Mouse (Mus musculus): ENCODE measurements around the gene Pnmal2.

Pnmal2 gene

GRCm38 (mm10) chr7:16917447-16917846 lies 27.0 kb upstream of the Pnmal2 start:
- DNase-seq (ENCODE audit: low spot score in 2 of 2) = no peak

- peak; percentile 80 to 82 for DNase-seq (ENCODE audit: low spot score in 2 of 2)
These were observed 26.5 kb upstream of the Pnmal2 start for GRCm38 (mm10) chr7:16918014-16918413.

- no peak for DNase-seq (ENCODE audit: low spot score in 2 of 2)
These were observed 25.8 kb upstream of the Pnmal2 start for GRCm38 (mm10) chr7:16918670-16919069.

- DNase-seq (ENCODE audit: low spot score in 2 of 2) = no peak
These were observed 24.9 kb upstream of the Pnmal2 start for GRCm38 (mm10) chr7:16919395-16920149.

GRCm38 (mm10) chr7:16920150-16920579 lies 24.3 kb upstream of the Pnmal2 start:
- DNase-seq (ENCODE audit: low spot score in 2 of 2) = no peak

- DNase-seq (ENCODE audit: low spot score in 2 of 2) = peak in 1 of 2 experiments; percentile 58
These were observed 23.4 kb upstream of the Pnmal2 start for GRCm38 (mm10) chr7:16920818-16921791.

- no peak for DNase-seq (ENCODE audit: low spot score in 2 of 2)
These were observed 22.6 kb upstream of the Pnmal2 start for GRCm38 (mm10) chr7:16921881-16922335.

GRCm38 (mm10) chr7:16922360-16922973 lies 22.0 kb upstream of the Pnmal2 start:
- peak; percentile 54 to 64 for DNase-seq (ENCODE audit: low spot score in 2 of 2)

- DNase-seq (ENCODE audit: low spot score in 2 of 2) = peak; percentile 48 to 58
These were observed 21.0 kb upstream of the Pnmal2 start for GRCm38 (mm10) chr7:16923283-16924036.

- peak; percentile 100 for DNase-seq (ENCODE audit: low spot score in 2 of 2)
These were observed 20.2 kb upstream of the Pnmal2 start, which contains the start of gene Calm3 for GRCm38 (mm10) chr7:16924037-16924834. TSS of gene Calm3 (minus strand) at chr7:16924114.

GRCm38 (mm10) chr7:16928341-16928740 lies 16.1 kb upstream of the Pnmal2 start:
- DNase-seq (ENCODE audit: low spot score in 2 of 2) = no peak

- DNase-seq (ENCODE audit: low spot score in 2 of 2) = peak; percentile 80 to 91
These were observed 13.6 kb upstream of the Pnmal2 start for GRCm38 (mm10) chr7:16930850-16931249.

GRCm38 (mm10) chr7:16931968-16932627 lies 12.4 kb upstream of the Pnmal2 start:
- peak; percentile 88 to 94 for DNase-seq (ENCODE audit: low spot score in 2 of 2)

GRCm38 (mm10) chr7:16932704-16933577 lies 11.5 kb upstream of the Pnmal2 start:
- peak; percentile 37 to 81 for DNase-seq (ENCODE audit: low spot score in 2 of 2)

GRCm38 (mm10) chr7:16937312-16937711 lies 7.2 kb upstream of the Pnmal2 start:
- DNase-seq (ENCODE audit: low spot score in 2 of 2) = no peak

GRCm38 (mm10) chr7:16938117-16938791 lies 6.2 kb upstream of the Pnmal2 start:
- peak in 1 of 2 experiments; percentile 53 for DNase-seq (ENCODE audit: low spot score in 2 of 2)

- peak; percentile 71 to 84 for DNase-seq (ENCODE audit: low spot score in 2 of 2)
These were observed 4.2 kb upstream of the Pnmal2 start for GRCm38 (mm10) chr7:16940292-16940691.

- DNase-seq (ENCODE audit: low spot score in 2 of 2) = no peak
These were observed 1.6 kb upstream of the Pnmal2 start for GRCm38 (mm10) chr7:16942861-16943260.

All from frontal cortex, postnatal 36 days (tissue).